Mouse (Mus musculus) gastrocnemius, postnatal 14 days (tissue): ENCODE results near the gene Ssbp2. TPM values are rescaled to one million over a fixed set of nuclear protein-coding genes. Genes with fewer than 3 reads are reported as not detected.

Experiments used
- microRNA-seq, 2 experiments: library from miRNA; unstranded; fragments of <30 nt; microRNA quantifications; one replicate each; pipeline ENCODE4 v1.2.0; 2021
- total RNA-seq, 2 experiments: library from RNA; stranded (reverse); gene quantifications; 2 replicates each; pipeline ENCODE4 v1.2.3; 2021

Gene Ssbp2
- total RNA-seq, 2 experiments from 2014 or later: 16.1 to 19.9 TPM

Small RNA genes within 50 kb of the gene (microRNA-seq; reads per million reads assigned to microRNA genes)
- gene Gm27656: 0 reads per million in 2 experiments

Other genes starting within 250 kb of the Ssbp2 start
- gene Atg10, start 236.3 kb upstream of the Ssbp2 start, total RNA-seq: 10 to 100 TPM; 12.5 TPM